10 mouse cellular contexts compared by ENCODE assay signal in the genomic region with DNA sequence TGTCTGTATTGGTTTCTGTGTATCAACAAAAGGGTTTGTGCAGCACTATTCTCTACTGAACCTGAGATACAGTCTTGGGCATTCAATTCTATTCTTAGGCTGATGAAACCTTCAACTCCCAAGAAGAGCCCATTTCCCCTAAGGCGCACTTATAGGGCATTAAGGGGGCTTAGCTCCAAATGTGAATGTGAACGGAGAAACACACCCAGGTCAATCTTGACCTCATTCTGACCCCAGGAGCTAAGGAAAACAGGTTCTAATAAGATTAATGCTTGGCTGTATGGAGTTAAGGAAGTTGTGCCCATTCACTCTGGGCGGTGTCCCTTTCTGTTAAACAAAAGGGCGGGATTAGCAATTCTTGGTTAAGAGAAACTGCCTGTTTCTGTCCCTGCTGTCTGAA. TPM values are rescaled to one million over a fixed set of nuclear protein-coding genes. Genes with fewer than 3 reads are reported as not detected.
DNase-seq lines count a peak whose midpoint lies in the region; ATAC-seq and TF ChIP-seq lines count a peak whose summit lies in the region.
"Had no signal": no experiment of that assay in that cellular context is flagged by ENCODE, and none has a peak within 500 bp of the region (broad histone marks: within the 10 kb centered on the region; RNA-seq: fewer than 3 reads in every experiment).

No protein-coding gene starts in this region.

- no peaks in the 10 kb centered on the region for H3K4me1 ChIP-seq in heart, adult 2 months (ENCODE audit: control insufficient read depth, insufficient read depth, low read length)
- no peaks in the 10 kb centered on the region for H3K4me1 ChIP-seq in lung, embryonic 14.5 days (ENCODE audit: insufficient read depth)
- H3K4me1 ChIP-seq in hindbrain, embryonic 14.5 days (replicated peaks; ENCODE audit: control insufficient read depth, insufficient read depth, low read length): no peaks in the 10 kb centered on the region
- H3K4me1 ChIP-seq in neural tube, embryonic 12.5 days: no peaks in the 10 kb centered on the region

- no peaks in the 10 kb centered on the region for H3K79me2 ChIP-seq in heart, adult 2 months (replicated peaks; ENCODE audit: control insufficient read depth, insufficient read depth, low read length)

- no peak overlapping the region for H3K27ac ChIP-seq in heart, adult 2 months
- no peak overlapping the region for H3K27ac ChIP-seq in lung, embryonic 14.5 days (ENCODE audit: low read depth)
- no peak overlapping the region for H3K27ac ChIP-seq in hindbrain, embryonic 14.5 days
- no peak overlapping the region for H3K27ac ChIP-seq in neural tube, embryonic 12.5 days

- H3K9ac ChIP-seq in heart, adult 2 months (ENCODE audit: low read depth, low read length): no peak overlapping the region
- H3K9ac ChIP-seq in lung, embryonic 14.5 days: no peak overlapping the region
- no peak overlapping the region for H3K9ac ChIP-seq in hindbrain, embryonic 14.5 days
- no peak overlapping the region for H3K9ac ChIP-seq in neural tube, embryonic 12.5 days

- peak overlapping the region; percentile 58 for H3K4me3 ChIP-seq in heart, adult 2 months
- H3K4me3 ChIP-seq in lung, embryonic 14.5 days (ENCODE audit: low read depth, low read length): peak overlapping the region; percentile 49; the same call in 1 of the 2 replicates
- peak overlapping the region; percentile 56; the same call in 1 of the 2 replicates for H3K4me3 ChIP-seq in hindbrain, embryonic 14.5 days (replicated peaks; ENCODE audit: low read length)
- no peak overlapping the region for H3K4me3 ChIP-seq in neural tube, embryonic 12.5 days

- H3K4me2 ChIP-seq in lung, embryonic 14.5 days: peak overlapping the region; percentile 67; the same call in 1 of the 2 replicates
- H3K4me2 ChIP-seq in hindbrain, embryonic 14.5 days (replicated peaks): peak overlapping the region; percentile 53
- H3K4me2 ChIP-seq in neural tube, embryonic 12.5 days (replicated peaks): peak overlapping the region; percentile 60; the same call in 1 of the 2 replicates

- TF ChIP-seq EP300 in heart, adult 2 months (IDR thresholded peaks at IDR 0.05; ENCODE audit: insufficient read depth, low read depth, low read length): no peak

- TF ChIP-seq CTCF in heart, adult 2 months (IDR thresholded peaks at IDR 0.05): no peak
- no peak for TF ChIP-seq CTCF in lung, embryonic 14.5 days (IDR thresholded peaks at IDR 0.05; ENCODE audit: low read depth)

- 36% methylated on average over 4 of the region's 4 CpGs for WGBS in heart, adult 2 months
- WGBS in lung, embryonic 14.5 days: 25% methylated on average over 4 of the region's 4 CpGs
- WGBS in hindbrain, embryonic 14.5 days: 21% methylated on average over 4 of the region's 4 CpGs
- 27% methylated on average over 4 of the region's 4 CpGs for WGBS in neural tube, embryonic 12.5 days

- H3K27me3 ChIP-seq in heart, adult 2 months (ENCODE audit: control insufficient read depth, insufficient read depth, low read length): no peaks in the 10 kb centered on the region
- H3K27me3 ChIP-seq in lung, embryonic 14.5 days (ENCODE audit: insufficient read depth, low read length): no peaks in the 10 kb centered on the region
- no peaks in the 10 kb centered on the region for H3K27me3 ChIP-seq in hindbrain, embryonic 14.5 days (ENCODE audit: control insufficient read depth, insufficient read depth, low read length)
- H3K27me3 ChIP-seq in neural tube, embryonic 12.5 days (replicated peaks): no peaks in the 10 kb centered on the region

- ATAC-seq in lung, embryonic 14.5 days (ENCODE audit: insufficient read depth): no peak
- no peak for ATAC-seq in hindbrain, embryonic 14.5 days (ENCODE audit: low FRiP score)
- no peak for ATAC-seq in neural tube, embryonic 12.5 days (ENCODE audit: low FRiP score, low read depth)

- no peak for DNase-seq in heart, adult 2 months
- DNase-seq in heart, postnatal 25 days (ENCODE audit: low spot score): no peak
- no peak for DNase-seq in lung, embryonic 14.5 days
- DNase-seq in lung, postnatal 10 days: no peak
- no peak for DNase-seq in hindbrain, embryonic 14.5 days (ENCODE audit: low spot score)
- DNase-seq in adrenal gland, postnatal 25 days: no peak
- no peak for DNase-seq in left cerebral cortex, adult 9 months (ENCODE audit: low spot score in 2 of 2)
- DNase-seq: B cell, adult 2 months; thymus, adult 18-20 months had no signal

- intact Hi-C loops in heart, adult 2 months (cut with DNase I): loop anchor here (5.0 kb wide), 1 partner anchor 40 kb away; no protein-coding TSS in a partner anchor
- intact Hi-C loops in heart, postnatal 25 days (cut with DNase I): no loop called here

- H3K9me3 ChIP-seq in lung, embryonic 14.5 days (ENCODE audit: low read depth, low read length): no peaks in the 10 kb centered on the region
- no peaks in the 10 kb centered on the region for H3K9me3 ChIP-seq in hindbrain, embryonic 14.5 days (ENCODE audit: control insufficient read depth, low read length)
- no peaks in the 10 kb centered on the region for H3K9me3 ChIP-seq in neural tube, embryonic 12.5 days

- no peak for TF ChIP-seq POLR2A in heart, adult 2 months (IDR thresholded peaks at IDR 0.05; ENCODE audit: insufficient read depth, low read depth, low read length)

- no peaks in the 10 kb centered on the region for H3K36me3 ChIP-seq in heart, adult 2 months (ENCODE audit: control insufficient read depth, insufficient read depth, low read length)
- H3K36me3 ChIP-seq in lung, embryonic 14.5 days (ENCODE audit: insufficient read depth): no peaks in the 10 kb centered on the region
- peaks cover 6% of the 10 kb centered on the region; the same call in 1 of the 2 replicates for H3K36me3 ChIP-seq in hindbrain, embryonic 14.5 days (replicated peaks; ENCODE audit: control insufficient read depth, insufficient read depth)
- no peaks in the 10 kb centered on the region for H3K36me3 ChIP-seq in neural tube, embryonic 12.5 days

RNA-seq across cellular contexts. Expression of a gene that starts 0.9 kb away (rescaled TPM):
- total RNA-seq in heart, adult 2 months (2021): 1 to 10 TPM; 2.3 to 2.9 TPM
- 11.9 and 15.8 TPM in 2 replicates for polyA plus RNA-seq in heart, adult 2 months (2012; rRNA removed)
- 1 to 10 TPM; 1.9 to 2.6 TPM for total RNA-seq in heart, postnatal 25 days (2021)
- polyA plus RNA-seq in lung, embryonic 14.5 days (2014; fragmentation: Nextera tagmentation; extraction: Ambion mirVana): 10.4 and 10.6 TPM in 2 replicates
- polyA plus RNA-seq in hindbrain, embryonic 14.5 days (2014; fragmentation: Nextera tagmentation; extraction: Ambion mirVana): 45.0 and 46.9 TPM in 2 replicates
- polyA plus RNA-seq in neural tube, embryonic 12.5 days (2016; fragmentation: Nextera tagmentation; extraction: Ambion mirVana): 32.3 and 36.2 TPM in 2 replicates
- 4.6 and 7.0 TPM in 2 replicates for total RNA-seq in adrenal gland, postnatal 25 days (2021)

RNA-seq across cellular contexts. Expression of a gene that starts 13.9 kb away (rescaled TPM):
- 10 to 100 TPM; 15.2 to 23.1 TPM for total RNA-seq in heart, adult 2 months (2021)
- 37.3 and 40.2 TPM in 2 replicates for polyA plus RNA-seq in heart, adult 2 months (2012; rRNA removed)
- total RNA-seq in heart, postnatal 25 days (2021): 10 to 100 TPM; 19.6 to 22.6 TPM
- polyA plus RNA-seq in lung, embryonic 14.5 days (2014; fragmentation: Nextera tagmentation; extraction: Ambion mirVana): 29.5 and 30.5 TPM in 2 replicates
- polyA plus RNA-seq in hindbrain, embryonic 14.5 days (2014; fragmentation: Nextera tagmentation; extraction: Ambion mirVana): 30.6 and 33.1 TPM in 2 replicates
- polyA plus RNA-seq in neural tube, embryonic 12.5 days (2016; fragmentation: Nextera tagmentation; extraction: Ambion mirVana): 33.0 and 36.0 TPM in 2 replicates
- total RNA-seq in adrenal gland, postnatal 25 days (2021): 98.4 and 113 TPM in 2 replicates

RNA-seq across cellular contexts. Expression of a gene that starts 31.2 kb away (rescaled TPM):
- 1 to 10 TPM; 3.7 to 4.3 TPM for total RNA-seq in heart, adult 2 months (2021)
- 8.7 and 8.9 TPM in 2 replicates for polyA plus RNA-seq in heart, adult 2 months (2012; rRNA removed)
- 1 to 10 TPM; 4.2 to 4.3 TPM for total RNA-seq in heart, postnatal 25 days (2021)
- 12.4 and 12.6 TPM in 2 replicates for polyA plus RNA-seq in lung, embryonic 14.5 days (2014; fragmentation: Nextera tagmentation; extraction: Ambion mirVana)
- polyA plus RNA-seq in hindbrain, embryonic 14.5 days (2014; fragmentation: Nextera tagmentation; extraction: Ambion mirVana): 22.3 and 24.5 TPM in 2 replicates
- polyA plus RNA-seq in neural tube, embryonic 12.5 days (2016; fragmentation: Nextera tagmentation; extraction: Ambion mirVana): 15.1 and 16.5 TPM in 2 replicates
- 9.3 and 9.4 TPM in 2 replicates for total RNA-seq in adrenal gland, postnatal 25 days (2021)

RNA-seq across cellular contexts. Expression of a gene that starts 45.0 kb away (rescaled TPM):
- 10 to 100 TPM in 1 of 2 experiments, 1 to 10 TPM in 1; 9.6 to 11.8 TPM for total RNA-seq in heart, adult 2 months (2021)
- 20.0 and 24.0 TPM in 2 replicates for polyA plus RNA-seq in heart, adult 2 months (2012; rRNA removed)
- 10 to 100 TPM; 10.3 to 10.7 TPM for total RNA-seq in heart, postnatal 25 days (2021)
- 52.9 and 53.7 TPM in 2 replicates for polyA plus RNA-seq in lung, embryonic 14.5 days (2014; fragmentation: Nextera tagmentation; extraction: Ambion mirVana)
- polyA plus RNA-seq in hindbrain, embryonic 14.5 days (2014; fragmentation: Nextera tagmentation; extraction: Ambion mirVana): 49.5 and 51.0 TPM in 2 replicates
- 45.8 and 46.3 TPM in 2 replicates for polyA plus RNA-seq in neural tube, embryonic 12.5 days (2016; fragmentation: Nextera tagmentation; extraction: Ambion mirVana)
- total RNA-seq in adrenal gland, postnatal 25 days (2021): 20.7 and 27.3 TPM in 2 replicates
